Mouse (Mus musculus) bone marrow, adult 2 months (tissue): ENCODE measurements around the gene Gm10471.
"Not testable (repeated sequence)": the region's sequence is repeated elsewhere in the genome, so short reads cannot be mapped to it uniquely, and the experiment has no call there.

ENCODE experiments used
- CTCF ChIP-seq: fragments of 200-500 bp; IDR thresholded peaks from 2 replicates; pipeline ENCODE4 v1.5.1; 2011; ENCODE audit warnings: low read length, control low read depth; ENCODE audit not compliant: control insufficient read depth, insufficient read depth
- POLR2A ChIP-seq: fragments of 200-500 bp; IDR thresholded peaks from 2 replicates; pipeline ENCODE4 v1.6.1; 2011; ENCODE audit warnings: low read depth, mild to moderate bottlenecking, control low read depth, low read length, borderline replicate concordance; ENCODE audit not compliant: control insufficient read depth

DNA sequence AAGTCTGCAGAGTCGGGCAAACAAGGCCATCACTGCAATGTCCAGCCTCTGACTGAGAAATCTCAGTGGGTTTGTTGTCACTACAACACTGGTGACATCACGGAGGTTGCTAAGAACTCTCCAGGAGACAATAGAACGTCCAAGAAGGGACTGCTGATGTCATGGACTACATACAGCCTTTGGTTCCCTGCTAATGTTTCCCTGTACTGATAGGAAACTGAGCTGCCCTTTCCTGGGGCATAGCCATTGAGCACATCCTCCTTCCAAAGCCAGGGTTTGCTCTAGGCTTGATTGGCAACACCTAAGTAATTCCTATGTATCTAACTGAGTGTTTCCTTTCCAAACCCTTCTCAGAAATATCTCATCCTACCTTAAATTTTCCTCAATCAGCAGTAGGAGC lies 32.2 kb upstream of the Gm10471 start, which contains the start of gene Gm10220:
- TF ChIP-seq CTCF, POLR2A: not testable (repeated sequence)
